Mouse (Mus musculus) mouse trophoblast stem cell (cell line): ENCODE measurements around the gene Ahnak.
"Not testable (repeated sequence)": the region's sequence is repeated elsewhere in the genome, so short reads cannot be mapped to it uniquely, and the experiment has no call there.

ENCODE experiments used
- in situ Hi-C, 2 experiments: fragments of 300-500 bp; cut with MseI, MboI; formaldehyde crosslinking; loops; 2 replicates in 1 of 2; 3 replicates in 1 of 2; pipeline ENCODE4 v1.15.1; 2025

Gene Ahnak

DNA sequence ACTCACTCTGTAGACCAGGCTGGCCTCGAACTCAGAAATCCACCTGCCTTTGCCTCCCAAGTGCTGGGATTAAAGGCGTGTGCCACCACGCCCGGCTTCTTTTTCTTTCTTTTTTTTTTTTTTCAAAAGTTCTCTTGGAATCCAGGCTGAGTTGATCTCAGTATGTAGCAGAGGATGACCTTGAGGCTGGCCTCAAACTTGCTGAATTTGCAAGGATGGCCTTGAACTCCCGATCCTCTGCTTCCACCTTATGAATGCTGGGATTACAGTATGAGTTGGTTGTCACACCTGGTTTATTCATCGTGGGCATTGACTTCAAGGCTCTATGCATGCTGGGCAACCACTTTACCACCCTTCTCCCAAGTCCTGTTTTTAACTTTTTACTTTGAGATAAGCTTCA lies 51.6 kb downstream of the Ahnak start:
- in situ Hi-C loops = no loop called here

GRCm38 (mm10) chr19:9041074-9041473 lies 52.0 kb downstream of the Ahnak start:
- in situ Hi-C loops = no loop called here

GRCm38 (mm10) chr19:9043123-9043522 lies 54.0 kb downstream of the Ahnak start:
- in situ Hi-C loops = no loop called here

DNA sequence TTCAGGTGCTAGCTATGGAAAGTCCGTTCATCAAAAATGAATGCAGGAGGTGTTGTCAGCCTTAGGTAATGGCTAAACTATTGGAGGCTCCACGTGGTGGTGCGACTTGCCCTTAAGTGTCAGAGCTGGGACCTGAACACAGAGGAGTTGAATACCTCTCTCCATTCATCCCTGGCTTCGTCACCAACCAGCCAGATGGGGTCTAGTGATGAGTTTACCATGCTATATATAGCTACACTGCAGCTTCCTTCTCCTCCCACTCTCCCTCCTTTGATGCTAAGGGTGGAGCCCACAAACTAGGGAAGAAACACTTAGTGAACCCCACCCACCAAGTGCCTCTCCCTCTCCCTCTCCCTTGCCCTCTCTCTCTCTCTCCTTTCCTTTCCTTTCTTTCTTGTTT lies 55.2 kb downstream of the Ahnak start:
- in situ Hi-C loops = no loop called here

DNA sequence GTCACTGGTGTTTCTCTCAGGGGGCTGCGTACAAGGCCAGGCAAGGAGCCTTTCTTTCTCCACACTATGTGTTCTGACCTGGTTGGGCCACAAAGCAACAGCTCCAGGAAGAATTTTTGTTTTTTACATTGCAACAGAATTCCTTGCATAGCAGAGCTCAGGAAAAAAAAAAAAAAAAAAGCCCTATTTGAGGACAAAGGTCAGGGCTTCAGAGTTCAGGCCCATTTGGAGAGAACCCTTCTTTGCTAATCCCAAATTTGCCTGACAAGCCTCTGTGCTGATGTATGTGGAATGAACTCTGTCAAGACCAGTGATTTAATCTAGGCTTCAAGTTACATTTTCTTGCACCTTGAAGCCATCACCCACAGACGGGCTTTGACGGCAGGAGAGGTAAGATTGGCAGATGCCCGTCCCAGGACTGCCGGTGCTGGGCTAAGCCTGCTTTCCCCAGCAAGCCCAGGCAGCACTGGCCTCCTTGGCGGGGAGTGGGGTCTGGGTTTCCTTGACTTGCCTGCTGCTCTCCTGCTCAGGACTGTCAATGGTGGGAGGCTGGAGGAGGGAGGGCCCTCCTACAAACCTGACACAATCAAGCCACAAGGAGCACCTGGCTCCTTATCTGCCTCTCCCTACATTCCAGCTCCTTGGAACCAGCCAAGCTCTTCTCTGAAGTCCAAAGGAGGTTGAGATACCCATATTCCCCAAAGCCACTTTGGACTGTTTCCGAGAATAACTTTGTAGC lies 58.3 kb downstream of the Ahnak start:
- in situ Hi-C loops = no loop called here

- in situ Hi-C loops = no loop called here
These were observed 58.9 kb downstream of the Ahnak start for GRCm38 (mm10) chr19:9047946-9048387.

- in situ Hi-C loops = no loop called here
These were observed 60.0 kb downstream of the Ahnak start for GRCm38 (mm10) chr19:9048981-9049687.

- in situ Hi-C loops = no loop called here
These were observed 61.5 kb downstream of the Ahnak start for GRCm38 (mm10) chr19:9050294-9051229.

GRCm38 (mm10) chr19:9051985-9052384 lies 62.9 kb downstream of the Ahnak start:
- in situ Hi-C loops = not testable (repeated sequence)

DNA sequence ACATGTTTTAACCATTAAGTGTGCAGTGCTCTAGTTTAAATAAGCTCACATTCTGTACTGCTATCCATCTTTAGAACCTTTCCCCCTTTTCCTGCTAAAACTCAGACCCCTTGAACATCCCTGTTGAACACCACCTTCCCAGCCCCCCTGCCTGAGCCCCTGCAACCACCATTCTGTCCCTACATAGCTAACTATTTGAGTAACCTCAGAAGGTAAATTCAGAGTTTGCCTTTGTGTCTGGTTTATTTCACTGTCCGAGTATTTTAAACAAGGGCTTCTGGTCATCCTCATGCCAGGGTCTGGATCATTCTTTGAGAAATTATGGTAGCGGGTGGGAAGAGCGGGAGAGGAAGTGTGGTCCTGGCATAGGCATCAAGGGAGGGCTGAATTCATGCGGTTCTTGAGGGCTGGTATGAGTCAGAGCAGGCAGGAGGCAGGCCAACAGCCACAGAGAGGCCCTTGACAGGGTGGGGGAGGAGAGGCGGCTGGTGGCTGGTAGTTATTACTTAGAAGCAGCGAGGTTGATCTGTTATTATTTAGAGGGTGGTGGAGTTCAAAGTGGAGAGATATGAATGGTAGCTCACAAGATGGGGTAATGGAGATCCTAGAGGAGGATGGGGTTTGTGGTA lies 63.8 kb downstream of the Ahnak start:
- in situ Hi-C loops = no loop called here

- in situ Hi-C loops = no loop called here
These were observed 66.1 kb downstream of the Ahnak start for GRCm38 (mm10) chr19:9055153-9055552.

DNA sequence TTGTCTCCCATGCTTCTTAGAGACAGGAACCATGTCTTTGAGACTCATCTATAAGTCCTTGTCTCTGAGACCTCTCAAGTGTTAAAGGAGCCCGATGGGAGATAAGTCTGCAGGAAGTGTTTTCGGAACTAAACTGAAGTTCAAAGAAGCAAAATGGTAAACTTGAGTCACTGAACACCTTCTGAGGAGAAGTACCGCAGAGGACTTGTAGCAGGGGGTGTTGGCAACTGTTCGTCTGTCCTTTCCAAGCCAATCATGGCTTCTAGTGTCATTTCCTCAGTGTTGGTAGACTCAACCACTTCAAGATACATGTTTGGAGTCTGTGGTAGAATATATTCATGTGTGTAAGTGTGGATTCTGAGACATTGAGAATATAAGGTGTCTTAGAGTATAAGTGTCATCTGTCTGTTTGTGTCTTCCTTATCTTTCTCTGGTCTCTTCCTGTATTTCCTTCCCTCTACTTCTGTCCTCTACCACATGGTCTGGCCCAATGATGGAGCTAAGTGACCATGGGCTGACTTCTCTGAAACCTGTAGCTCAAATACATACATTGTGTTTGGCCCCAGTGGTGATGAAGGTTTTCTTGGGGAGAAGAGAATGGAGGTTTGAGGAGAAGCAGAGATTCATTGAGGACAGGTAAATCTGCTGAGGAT lies 66.7 kb downstream of the Ahnak start:
- in situ Hi-C loops = no loop called here

GRCm38 (mm10) chr19:9057679-9058078 lies 68.6 kb downstream of the Ahnak start:
- in situ Hi-C loops = no loop called here

DNA sequence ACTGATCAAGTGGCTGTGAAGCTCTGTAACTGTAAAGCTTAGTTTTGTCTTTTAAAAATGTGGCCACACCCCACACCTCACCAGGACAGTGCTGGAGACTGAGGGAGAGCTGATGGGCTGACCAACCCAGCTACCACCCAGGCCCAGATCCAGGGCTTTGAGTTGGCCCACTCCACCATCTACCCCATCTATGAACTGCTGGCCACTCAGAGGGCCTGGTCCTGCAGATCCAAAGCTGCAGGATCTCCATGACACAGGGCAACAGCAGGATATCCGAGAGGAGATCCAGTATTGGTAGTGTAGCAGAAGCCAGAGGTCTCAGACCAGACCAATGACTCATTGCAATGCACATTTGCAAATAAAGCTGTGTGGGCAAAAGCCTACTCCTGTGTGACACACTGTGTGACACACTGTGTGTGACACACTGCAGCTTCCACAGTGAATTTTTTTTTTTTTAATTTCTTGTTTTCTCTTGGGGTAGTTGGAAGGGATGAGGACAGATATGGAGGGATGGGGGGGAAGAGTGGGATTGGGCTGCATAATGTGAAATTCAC lies 69.3 kb downstream of the Ahnak start:
- in situ Hi-C loops = no loop called here

DNA sequence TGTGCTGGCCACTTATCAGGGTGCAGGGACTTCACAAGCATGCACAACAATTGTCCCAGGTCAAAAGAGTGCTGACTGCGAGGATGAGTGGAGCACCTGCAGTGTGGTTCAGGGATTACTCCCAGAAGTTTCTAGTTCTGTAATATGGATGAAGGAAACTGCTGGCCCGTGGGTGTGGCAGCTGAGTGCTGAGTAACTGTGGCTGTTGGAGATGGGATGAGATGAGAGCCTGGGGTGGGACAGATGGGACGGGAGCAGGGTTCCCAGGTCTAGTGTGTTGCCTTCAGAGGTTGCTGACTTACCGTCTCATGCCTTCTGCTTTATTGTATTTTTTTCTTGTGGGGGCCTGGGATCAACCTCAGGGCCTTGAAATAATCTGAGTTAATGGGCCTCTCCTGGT lies 69.9 kb downstream of the Ahnak start:
- in situ Hi-C loops = no loop called here

- in situ Hi-C loops = no loop called here
These were observed 70.3 kb downstream of the Ahnak start for GRCm38 (mm10) chr19:9059391-9059790.

DNA sequence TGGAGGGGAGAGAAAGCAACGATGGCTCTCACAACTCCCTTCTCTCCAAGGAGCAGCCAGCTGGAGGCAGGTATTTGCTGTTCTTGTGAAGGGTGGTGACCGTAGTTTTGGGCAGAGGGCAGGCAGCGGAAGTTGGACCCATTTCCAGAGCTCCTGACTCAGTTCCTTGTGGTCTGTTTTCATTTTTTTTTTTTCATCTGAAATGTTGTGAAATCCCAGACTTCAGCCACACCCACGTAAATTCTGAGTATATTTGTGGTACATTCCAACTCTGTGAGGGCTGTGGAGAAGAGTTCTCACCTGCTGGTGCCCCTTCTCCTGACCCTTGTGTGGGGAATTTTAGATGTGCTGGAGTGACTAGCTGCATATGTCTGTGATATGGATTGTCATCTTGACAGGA lies 71.0 kb downstream of the Ahnak start:
- in situ Hi-C loops = no loop called here

GRCm38 (mm10) chr19:9061221-9061893 lies 72.3 kb downstream of the Ahnak start:
- in situ Hi-C loops = no loop called here

GRCm38 (mm10) chr19:9062822-9063221 lies 73.7 kb downstream of the Ahnak start:
- in situ Hi-C loops = no loop called here

- in situ Hi-C loops = no loop called here
These were observed 74.7 kb downstream of the Ahnak start for GRCm38 (mm10) chr19:9063831-9064230.
